Mouse (Mus musculus): ENCODE measurements around the gene Prpf38b.

The Prpf38b gene

DNA sequence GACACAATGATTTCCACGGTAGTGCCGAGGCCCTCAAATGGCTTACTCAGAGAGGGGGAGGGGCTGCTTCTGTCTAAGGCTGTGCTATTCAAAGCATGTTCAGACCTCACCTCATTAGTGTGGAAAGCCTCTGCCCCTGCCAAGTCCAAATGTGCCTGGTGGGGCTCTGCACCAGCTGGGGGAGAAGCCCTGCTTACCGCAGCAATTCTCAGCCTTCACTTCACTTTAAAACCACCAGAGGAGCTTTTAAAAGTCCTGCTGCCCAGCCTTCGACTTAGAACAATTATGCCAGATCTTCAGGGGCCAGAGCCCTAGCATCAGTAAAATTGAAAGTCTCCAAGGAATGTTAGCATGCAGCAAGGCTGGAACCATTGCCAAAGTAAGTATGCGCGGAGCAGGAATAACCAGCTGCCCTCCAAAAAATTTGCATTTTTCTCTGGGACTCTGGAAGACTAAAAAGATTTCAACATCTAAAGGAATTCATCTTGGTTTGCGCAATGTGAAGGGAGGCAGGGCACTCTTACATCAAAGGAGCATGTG, 53.2 kb downstream of the Prpf38b start:
- DNase-seq (ENCODE audit: low spot score) = no peak

GRCm38 (mm10) chr3:108857714-108858113, 53.8 kb downstream of the Prpf38b start:
- DNase-seq (ENCODE audit: low spot score) = no peak

- no peak for DNase-seq (ENCODE audit: low spot score)
Measured at GRCm38 (mm10) chr3:108857124-108857470, 54.4 kb downstream of the Prpf38b start.

- no peak for DNase-seq (ENCODE audit: low spot score)
Measured at GRCm38 (mm10) chr3:108856386-108857123, 55.0 kb downstream of the Prpf38b start.

DNA sequence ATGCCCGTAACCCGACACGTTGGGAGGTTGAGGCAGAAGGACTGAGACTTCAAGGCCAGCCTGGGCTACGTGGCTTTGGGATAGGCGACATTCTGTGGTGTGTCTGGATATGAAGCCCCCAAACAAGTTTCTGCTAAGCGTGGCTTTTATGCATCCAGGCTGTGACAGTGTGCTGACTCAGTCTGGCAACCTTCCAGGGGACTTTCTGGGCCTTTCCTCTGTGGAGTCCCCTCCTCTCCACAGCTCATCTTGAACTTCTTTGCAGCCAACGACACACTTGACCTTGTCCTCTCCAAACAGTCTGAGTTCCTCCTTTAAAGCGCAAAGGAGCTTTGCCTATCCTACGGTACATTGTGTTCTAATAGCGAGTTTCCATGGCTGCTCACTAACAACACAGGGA, 55.7 kb downstream of the Prpf38b start:
- no peak for DNase-seq (ENCODE audit: low spot score)

GRCm38 (mm10) chr3:108855371-108855770, 56.2 kb downstream of the Prpf38b start:
- DNase-seq (ENCODE audit: low spot score) = no peak

- no peak for DNase-seq (ENCODE audit: low spot score)
Measured at GRCm38 (mm10) chr3:108853266-108853665, 58.3 kb downstream of the Prpf38b start.
